Mouse (Mus musculus): ENCODE data around the gene Dclk1.

Dclk1 gene

DNA sequence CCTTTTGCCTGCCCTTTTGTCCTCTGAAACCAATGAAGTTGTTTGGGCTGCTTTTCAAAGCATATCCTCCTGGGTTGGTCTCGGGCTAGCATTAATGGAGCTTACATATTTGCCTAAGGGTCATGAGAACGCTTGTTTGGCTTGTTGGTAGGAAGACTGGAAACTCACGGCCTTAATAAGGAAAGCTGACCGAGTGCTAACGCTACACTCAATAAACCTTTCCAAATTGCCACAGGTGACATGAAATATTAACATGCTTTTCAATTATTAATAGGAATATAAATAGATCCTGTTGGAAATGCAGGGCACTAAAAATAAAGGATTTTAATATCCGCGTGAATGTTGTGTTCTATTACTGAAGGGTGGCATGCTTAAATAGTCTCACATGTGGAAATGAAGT, 257.1 kb downstream of the Dclk1 start:
- DNase-seq (ENCODE audit: low read depth, low spot score), result no peak

DNA sequence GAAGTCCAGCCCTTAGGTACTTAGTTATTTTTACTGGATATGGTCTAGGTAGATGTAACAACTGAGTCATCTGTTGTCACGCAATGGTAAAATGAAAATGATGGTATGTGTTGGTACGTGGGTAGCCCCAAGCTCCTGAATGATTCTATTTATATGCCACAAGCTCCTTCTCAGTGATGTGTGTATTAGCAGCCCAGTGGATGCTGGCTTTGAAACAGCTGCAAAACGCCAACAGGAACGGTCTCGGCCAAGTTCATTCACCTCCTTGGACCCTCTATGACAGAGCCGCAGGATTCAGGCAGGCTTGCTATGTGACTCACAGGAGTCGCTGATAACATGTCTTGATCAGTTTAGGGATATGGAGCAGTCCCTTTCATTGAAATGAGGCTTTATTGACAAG, 268.0 kb downstream of the Dclk1 start:
- no peak for DNase-seq (ENCODE audit: low read depth, low spot score)

DNA sequence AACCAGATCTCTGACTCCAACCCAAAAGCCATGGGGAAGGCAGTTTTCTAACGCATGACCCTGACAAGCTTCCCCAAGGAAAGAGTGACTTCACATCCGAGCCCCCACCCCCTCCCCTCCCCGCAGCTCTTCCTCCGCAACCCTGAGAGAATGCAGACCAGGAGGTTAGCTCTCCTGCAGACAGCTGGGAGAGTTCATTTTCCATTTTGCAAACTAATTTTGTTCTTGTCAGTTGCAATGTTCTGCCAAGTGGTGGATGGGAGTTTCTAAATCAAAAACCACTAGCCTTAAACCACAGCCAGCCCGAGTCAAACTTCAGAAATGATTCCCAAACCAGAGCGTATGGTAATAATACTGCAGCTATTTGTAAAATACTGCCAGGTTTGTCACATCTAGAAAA, 269.5 kb downstream of the Dclk1 start:
- no peak for DNase-seq (ENCODE audit: low read depth, low spot score)

DNA sequence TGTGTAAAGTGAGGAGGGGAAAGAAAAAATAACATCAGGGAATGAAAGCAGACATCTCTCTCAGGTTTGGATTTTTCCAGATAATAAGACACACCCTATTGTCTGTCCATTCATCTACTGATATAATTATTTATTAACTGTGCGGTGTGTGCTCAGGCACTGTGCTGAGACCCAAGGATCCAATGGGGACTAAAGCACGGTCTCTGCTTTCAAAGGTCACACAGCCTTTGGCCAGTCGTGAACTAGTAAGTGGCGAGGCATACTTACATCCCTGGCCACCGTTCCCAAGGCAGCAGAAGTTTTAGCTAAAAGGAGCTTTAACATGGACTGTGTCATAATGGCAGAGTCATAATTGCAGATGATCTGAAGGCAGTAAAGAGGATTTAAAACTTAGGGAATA, 273.8 kb downstream of the Dclk1 start:
- no peak for DNase-seq (ENCODE audit: low read depth, low spot score)

DNA sequence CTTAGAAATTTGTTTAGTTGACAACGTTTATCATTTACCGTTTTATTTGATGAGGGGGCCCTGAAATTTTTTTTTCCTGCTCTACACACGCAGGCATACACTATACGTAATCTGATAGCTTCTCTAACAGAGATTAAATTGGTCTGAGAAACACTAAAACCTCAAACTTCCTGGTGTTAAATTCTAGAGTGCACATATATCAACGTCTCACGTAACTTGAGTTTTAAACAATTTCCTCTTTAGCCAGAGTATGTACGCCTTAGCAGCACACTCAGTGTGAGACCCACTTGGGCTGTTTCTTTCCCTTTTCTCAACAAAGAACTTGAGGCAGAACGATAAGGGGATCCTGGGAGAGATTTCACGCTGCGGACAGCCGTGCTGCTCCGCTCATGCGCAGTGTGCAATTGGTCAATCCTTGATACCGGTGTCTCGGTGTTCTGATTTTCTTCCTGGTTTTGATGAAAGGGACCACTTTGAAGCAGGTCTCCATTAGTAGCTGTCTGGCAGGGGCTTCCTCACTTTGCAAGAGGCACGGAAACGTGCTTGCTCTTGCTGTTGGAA, 275.4 kb downstream of the Dclk1 start:
- DNase-seq (ENCODE audit: low read depth, low spot score), result no peak

DNA sequence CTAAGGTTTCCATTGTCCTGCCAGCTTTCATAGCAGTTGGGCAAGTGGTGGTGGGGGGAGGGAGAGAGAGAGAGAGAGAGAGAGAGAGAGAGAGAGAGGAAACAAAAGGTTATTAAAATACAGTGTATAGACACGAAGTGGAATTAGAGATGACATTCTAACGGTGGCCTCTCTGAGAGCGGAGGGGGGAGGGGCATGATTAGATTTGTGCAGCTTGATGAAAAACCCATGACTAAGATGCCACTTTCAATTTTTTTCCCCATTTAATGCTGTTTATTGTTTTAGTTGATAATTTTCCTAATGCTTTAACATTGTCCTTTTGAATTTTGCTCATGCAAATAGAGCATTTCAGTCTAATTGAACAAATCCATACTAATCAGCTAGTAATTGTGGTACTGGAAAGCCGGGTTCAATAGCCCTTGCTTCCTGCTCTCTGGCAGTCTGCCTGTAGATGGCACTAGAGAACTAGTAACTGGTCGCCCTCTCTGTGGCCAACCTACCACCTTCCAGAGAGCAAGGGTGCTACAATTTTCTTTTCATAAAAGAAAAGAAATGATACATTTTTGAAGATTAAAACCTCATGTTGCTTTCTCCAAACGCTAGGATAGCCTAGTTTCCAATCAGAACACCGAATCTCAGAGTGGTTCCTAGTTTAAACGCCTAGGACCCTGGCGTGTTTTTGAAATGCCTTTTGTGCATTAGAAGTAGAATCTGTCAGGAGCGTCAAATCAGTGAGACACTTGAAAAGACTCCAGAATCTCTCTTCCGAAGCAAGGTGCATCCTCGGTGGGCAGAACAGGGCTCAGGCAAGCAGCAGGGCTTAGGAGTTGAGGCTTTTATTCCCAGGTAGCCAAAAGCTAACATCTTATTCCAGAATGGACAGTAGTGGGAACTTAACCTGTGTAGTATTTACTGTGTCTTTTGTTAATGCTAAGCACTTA, 278.3 kb downstream of the Dclk1 start:
- DNase-seq (ENCODE audit: low read depth, low spot score), result peak; percentile 81

DNA sequence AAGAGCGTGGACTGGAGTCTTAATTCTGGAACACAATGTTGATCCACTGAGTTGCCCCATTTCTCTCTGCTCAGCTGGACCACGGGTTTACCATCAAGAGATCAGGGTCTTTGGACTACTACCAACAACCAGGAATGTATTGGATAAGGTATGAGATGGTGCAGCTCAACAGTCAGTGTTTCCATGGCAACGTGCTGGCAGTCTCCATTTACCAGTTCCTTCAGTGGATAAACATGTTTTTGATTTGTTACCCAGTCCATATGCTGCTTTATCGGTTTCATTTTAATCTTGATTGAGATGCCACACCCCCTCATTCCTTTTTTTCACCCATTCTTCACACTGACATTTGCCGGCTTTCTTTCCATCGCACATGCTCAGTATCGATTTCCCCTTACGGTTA, 279.6 kb downstream of the Dclk1 start:
- no peak for DNase-seq (ENCODE audit: low read depth, low spot score)

DNA sequence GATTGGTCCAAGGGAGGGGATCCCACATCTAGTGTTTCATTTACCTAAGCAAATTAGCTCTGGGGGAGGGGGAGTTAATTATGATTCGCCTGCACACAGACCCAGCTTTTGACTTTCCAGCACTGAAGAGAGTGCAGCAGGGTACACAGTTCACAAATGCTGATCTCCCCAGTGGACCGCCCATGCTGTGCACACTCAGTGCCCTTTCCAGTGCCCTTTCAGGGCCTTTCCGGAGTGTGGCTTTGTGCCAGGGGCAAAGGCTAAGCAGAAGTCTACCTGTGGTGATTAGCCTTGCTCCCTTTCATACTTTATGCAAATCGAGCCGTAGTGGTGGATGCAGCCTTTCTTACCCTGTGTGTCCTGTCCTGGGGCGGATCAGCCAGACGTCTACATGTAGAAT, 281.1 kb downstream of the Dclk1 start:
- no peak for DNase-seq (ENCODE audit: low read depth, low spot score)

DNA sequence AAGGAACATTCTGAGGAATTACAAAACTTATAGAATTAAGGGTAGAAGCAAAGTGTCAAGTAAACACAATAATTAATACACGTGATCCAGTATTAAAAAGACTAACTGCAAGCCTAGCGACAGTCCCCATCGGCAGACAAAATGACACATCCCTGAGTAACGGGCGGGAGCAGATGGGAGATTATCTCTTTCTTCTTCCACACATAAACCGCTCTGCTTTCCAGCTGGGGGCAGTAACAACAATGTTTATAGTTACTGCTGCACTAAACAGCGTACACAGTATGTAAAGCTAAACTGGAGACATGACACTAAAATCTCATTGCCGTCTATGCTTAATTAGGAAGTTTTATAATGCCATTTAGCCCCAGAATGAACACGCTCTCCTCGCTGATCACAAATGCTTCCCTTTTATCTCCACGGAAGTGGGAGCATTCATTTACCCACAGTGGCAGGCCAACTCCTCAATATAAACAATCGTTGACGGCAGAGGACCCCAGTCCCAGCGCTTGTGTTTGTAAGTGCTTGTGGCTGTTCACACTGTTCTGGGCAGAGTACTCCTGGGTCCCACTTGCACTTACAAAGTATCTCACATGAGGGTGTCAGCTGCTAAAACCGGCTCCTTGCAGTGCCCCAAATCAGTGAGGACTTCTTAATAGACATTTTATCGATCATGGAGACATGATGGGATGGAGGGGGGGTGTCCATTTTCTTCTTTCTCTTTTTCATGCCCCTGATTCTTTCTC, 281.7 kb downstream of the Dclk1 start:
- DNase-seq (ENCODE audit: low read depth, low spot score), result no peak

DNA sequence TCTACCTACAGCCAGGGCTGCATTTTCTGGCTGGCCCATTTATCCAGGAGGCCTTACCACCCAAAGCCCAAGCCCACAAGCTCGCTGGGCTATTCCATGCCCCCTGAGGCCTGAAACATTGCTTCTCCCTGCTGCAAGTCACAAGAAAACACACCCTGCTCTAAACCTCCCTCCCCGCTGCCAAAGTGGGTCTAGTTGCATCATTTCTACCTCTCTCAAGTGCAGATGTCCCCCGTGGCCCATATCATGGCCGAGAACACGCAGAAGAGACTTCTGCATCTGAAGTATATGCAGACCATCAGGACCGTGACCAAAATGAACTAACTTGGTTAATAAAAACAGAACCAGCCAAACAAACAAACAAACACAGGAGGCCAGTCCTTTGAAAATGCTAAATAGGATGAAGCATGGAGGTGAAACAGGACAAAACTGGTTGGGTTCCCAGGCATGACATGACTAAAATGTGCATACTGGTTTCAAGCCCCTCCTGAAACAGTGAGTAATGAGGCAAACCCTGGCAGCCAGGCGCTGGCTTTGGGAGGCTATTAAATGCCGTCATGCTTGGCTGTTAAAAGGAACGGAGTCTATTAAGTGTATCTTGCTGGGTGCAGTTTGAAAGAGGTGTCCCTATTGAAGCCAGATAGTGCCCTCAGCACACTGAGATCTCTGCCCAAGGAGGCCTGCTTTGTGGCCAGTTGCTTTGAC, 282.5 kb downstream of the Dclk1 start:
- peak; percentile 70 for DNase-seq (ENCODE audit: low read depth, low spot score)

DNA sequence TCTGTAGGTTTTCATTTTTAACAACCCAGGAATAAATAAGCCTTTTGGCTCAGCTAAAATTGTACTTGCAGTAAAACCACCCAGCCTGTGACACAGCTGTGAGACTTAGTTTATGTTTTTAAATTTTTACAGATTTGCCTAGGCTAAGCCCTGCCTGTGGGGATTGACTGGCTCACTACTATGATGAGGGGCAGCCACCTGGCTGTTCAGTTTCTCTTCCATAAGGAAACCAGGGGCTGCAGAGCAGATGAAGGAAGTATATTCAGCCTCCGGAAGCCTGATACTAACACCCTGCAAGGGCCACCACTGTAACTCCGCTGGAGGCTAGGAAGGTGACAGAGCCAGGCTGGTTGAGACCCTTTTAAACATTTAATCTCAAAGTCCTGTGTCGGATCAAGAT, 284.3 kb downstream of the Dclk1 start:
- DNase-seq (ENCODE audit: low read depth, low spot score), result no peak

DNA sequence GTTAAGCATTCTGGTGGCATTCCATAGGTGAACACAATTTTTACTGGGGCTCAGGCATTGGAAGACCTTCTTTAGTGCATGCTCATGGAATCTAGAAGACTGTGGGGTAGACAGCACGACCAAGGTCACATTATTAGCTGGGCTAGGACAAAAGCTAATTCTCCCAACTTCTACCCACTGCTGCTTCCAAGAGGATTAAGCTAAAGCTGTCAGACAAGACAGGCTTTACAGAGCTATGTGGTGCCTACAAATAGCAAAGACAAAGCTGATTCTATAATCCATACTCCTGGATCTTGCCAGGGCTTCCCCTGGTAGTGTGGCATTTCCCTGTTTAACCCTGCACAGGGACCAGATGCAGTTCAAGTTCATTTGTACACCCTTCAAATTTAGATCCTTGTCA, 285.4 kb downstream of the Dclk1 start:
- no peak for DNase-seq (ENCODE audit: low read depth, low spot score)

DNA sequence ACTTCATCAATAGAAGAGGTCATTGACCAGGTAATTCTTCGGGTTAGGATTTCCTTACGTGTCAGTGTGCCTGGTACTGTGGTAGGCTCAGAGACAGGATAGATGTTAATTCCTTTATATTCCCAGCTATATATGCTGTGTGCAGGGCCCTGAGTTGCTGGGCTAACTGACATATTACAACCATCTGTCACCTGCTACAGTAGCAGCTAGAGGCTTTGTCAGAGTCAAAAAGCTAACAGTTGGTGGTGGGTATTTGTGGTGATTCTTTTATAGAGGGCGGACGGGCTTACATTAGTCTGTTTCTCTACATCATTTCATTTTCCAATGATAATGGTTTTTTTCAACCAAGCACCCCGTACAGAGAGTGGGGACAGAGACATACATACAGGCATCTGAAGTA, 285.8 kb downstream of the Dclk1 start:
- DNase-seq (ENCODE audit: low read depth, low spot score), result no peak

DNA sequence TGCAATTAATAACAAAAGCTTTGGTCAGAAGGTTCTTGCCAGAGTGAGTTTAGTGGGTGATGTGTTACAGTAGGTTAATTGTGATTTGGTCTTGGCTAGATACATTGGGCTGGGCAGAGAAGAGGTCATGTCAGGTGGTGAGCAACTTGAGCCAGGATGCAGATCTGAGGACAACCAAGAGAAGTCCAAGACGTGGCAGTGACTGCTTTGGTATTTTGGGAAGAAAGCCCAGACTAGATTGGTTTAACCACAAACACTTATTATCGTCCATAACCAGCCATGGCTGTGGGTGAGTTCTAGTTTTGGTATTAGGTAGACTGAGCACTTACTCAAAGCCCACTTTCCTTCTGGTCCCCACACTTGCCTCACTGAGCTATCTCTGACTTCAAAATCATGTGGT, 287.2 kb downstream of the Dclk1 start:
- no peak for DNase-seq (ENCODE audit: low read depth, low spot score)

DNA sequence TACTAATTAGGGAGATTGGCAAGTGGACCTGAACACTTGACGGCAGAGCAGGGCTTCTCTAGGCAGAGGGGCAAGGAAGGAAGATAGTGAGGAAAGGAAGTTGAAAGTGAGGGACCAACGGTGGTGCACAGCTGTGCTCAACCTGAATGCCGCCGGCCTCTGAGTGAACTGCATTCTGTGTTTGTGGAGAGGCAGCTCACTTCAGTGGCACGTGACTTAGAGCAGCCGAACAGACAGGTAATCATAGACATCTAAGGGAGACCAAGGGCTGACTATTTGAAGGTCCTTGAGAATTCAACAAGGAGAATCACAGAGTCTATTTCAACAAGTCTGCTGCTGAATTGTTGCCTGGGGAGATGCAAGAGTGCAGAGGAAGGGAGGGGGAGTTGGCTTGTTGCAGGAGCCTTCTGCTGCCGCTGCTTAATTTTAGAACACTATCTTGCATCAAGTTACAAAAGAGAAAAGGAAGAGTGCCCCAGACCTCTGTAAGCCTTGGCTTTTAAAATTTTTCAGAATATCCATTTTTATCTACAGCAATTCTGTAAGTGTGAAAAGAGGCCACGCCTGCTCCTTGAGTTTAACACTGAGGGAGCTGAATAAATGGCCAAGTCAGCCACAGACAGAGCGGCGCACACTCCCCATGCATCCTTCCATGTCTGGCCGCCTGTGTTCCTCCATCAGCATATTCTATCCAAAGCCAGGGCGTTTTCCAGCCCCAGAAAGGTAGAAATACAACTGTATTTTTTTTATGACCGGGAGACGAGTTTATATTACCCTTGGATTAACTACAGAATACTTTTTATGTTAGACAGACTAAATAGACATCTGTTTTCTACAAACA, 289.3 kb downstream of the Dclk1 start:
- DNase-seq (ENCODE audit: low read depth, low spot score), result no peak

DNA sequence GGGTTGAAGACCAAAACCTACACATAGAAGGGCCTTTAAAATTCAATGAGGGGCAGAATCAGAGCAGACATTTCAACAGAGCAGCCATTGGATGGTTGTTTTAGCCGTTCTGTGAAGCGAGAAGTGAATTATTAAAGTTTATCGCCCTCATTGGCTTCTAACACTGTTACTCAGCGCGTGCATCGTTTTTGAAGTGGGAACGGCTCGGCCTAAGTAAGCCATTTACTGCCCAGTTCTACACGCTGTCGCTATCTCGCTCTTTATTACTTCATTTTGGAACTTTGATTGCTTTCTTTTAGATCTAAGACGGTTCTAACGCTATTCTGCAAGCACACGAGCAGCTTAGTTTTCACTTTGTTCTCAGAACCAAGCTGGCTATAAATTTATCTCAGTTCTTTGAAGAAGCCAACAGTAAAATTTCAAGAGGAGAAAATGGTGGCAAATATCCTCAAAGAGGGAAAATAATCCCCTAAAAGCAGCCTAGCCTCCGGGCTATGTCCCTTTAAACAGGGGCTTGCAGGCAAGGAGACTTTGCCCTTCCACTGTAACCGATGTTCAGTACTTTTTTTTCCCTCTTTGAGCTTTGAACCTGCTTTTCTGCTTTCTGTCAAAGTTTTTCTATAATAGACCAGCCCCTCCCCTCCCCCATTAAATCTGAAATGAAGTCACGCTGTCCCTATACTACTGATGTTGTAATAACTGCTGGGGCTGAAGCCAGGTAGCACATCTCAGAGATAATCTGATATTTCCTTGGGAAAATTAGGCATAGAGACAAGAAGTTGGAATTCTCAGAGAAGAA, 290.2 kb downstream of the Dclk1 start:
- no peak for DNase-seq (ENCODE audit: low read depth, low spot score)

DNA sequence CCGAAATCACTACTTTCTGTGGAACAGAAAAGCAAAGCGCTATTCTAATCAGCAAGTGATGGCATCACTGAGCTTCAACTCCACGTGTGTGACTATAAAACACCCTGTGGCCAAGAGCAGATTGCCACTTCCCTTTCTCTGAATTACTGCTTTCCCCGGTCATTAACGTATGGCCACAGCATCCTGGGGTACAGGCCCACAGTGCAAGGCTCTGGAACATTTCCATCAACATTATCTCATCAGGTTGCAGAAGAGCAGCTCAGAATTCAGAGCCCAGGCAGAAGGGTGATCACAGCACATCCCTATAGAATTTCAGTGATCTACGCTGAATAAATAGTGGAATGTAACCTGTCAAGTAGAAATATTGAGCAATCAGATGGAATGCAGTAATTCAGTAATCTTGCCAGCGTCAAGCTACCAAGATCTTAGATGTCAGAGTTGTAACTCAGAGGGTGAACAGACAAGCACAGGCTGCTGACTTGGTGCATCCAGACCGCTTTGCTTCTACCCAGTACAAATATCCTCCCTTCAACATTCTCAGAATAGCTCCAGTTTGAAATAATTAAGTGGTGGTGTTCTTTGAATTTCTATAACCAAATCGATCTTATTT, 293.5 kb downstream of the Dclk1 start:
- DNase-seq (ENCODE audit: low read depth, low spot score), result no peak

DNA sequence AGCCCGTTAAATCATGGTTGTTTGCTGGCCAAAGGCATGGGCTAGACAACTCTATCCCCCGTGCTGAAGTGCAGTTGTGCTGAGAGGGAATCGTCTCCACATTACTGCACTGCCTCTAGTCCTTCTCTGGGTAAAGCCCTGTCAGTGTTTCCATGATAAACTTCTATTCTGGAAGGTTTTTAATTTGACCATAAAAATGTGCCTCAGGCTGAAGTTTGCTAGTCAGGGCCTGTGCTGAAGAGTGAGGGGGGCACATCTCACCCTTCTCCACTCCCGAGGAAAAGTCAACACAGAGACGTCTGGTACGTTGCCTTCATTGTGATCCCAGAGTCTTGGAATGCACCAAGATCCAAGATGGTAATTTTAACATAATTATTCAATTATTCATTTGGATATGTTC, 294.7 kb downstream of the Dclk1 start:
- peak; percentile 80 for DNase-seq (ENCODE audit: low read depth, low spot score)

DNA sequence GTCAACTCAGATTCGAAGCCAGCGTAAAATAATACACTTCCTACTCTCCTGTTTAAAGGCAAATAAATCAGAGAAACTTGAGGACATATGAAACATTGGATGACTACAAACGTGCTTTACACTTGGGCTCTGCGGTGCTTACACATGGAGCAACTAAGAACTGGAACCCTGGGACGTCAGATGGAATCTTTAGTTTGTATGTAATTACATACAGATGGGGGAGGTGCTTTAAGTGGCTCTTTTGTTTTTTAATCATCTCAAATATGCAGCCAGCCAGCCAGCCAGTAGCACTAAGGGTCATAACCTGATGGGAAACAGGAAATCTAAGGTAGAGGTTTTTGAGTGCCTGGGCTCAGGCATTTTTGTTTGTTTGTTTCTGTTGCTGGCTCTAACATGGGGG, 295.6 kb downstream of the Dclk1 start:
- no peak for DNase-seq (ENCODE audit: low read depth, low spot score)

DNA sequence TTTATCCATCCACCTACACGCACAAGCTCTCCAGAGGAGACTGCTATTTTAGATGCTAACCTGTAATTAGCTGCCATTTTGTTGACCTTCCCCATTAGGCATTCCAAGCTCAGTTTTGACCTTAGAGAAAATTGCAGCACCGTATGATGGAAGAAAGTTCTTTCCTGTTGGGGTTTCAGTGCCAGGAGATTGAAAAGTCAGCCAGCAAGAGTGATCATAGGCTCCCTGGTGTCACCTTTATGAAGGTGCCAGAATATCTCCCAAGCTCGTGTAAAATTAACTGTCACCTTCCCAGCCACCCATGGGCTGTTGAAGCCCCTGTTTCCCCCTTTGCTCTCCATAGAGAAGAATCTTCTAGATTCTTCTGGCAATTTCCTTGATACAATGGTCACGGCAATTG, 297.2 kb downstream of the Dclk1 start:
- no peak for DNase-seq (ENCODE audit: low read depth, low spot score)
